25 mouse cellular contexts compared by ENCODE assay signal in genomic region chr9:48976661-48977355, GRCm38 (mm10). TPM values are rescaled to one million over a fixed set of nuclear protein-coding genes. Genes with fewer than 3 reads are reported as not detected.
"Had no signal": no experiment of that assay in that cellular context is flagged by ENCODE, and none has a peak within 500 bp of the region (broad histone marks: within the 10 kb centered on the region; RNA-seq: fewer than 3 reads in every experiment).

No protein-coding gene starts in this region.

- H3K9me3 ChIP-seq: lung, embryonic 15.5 days; megakaryocyte, embryonic 14.5 days; midbrain, embryonic 12.5 days; neural tube, embryonic 13.5 days; neural tube, embryonic 15.5 days had no signal

- ATAC-seq: lung, postnatal 0 days; midbrain, embryonic 16.5 days had no signal

- H3K36me3 ChIP-seq: lung, embryonic 15.5 days; midbrain, embryonic 12.5 days; neural tube, embryonic 13.5 days; neural tube, embryonic 15.5 days had no signal

- H3K4me2 ChIP-seq: lung, embryonic 15.5 days; midbrain, embryonic 12.5 days; neural tube, embryonic 13.5 days; neural tube, embryonic 15.5 days had no signal

- H3K27ac ChIP-seq: liver, embryonic 14.5 days; lung, embryonic 15.5 days; macrophage; midbrain, embryonic 12.5 days; neural tube, embryonic 13.5 days; neural tube, embryonic 15.5 days had no signal

- H3K4me3 ChIP-seq: lung, embryonic 15.5 days; megakaryocyte, embryonic 14.5 days; midbrain, embryonic 12.5 days; neural tube, embryonic 13.5 days; neural tube, embryonic 15.5 days had no signal

- DNase-seq: lung, adult 2 months; lung, postnatal 14 days; lung, postnatal 36 days; midbrain, embryonic 14.5 days; retina, postnatal 1 day; right cerebral cortex, adult 18-20 months; right cerebral cortex, postnatal 25 days; right cerebral cortex, postnatal 4 days; spleen, adult 18-20 months; thymus, adult 18-20 months; thymus, postnatal 14 days; thymus, postnatal 36 days had no signal

- H3K9ac ChIP-seq: liver, embryonic 14.5 days; lung, embryonic 15.5 days; midbrain, embryonic 12.5 days; neural tube, embryonic 13.5 days; neural tube, embryonic 15.5 days had no signal

- H3K27me3 ChIP-seq: lung, embryonic 15.5 days; megakaryocyte, embryonic 14.5 days; midbrain, embryonic 12.5 days; neural tube, embryonic 13.5 days; neural tube, embryonic 15.5 days had no signal

- H3K4me1 ChIP-seq: lung, embryonic 15.5 days; midbrain, embryonic 12.5 days; neural tube, embryonic 13.5 days had no signal

RNA-seq across cellular contexts. Expression of gene Htr3b, which starts 12.0 kb away (rescaled TPM):
- total RNA-seq: megakaryocyte progenitor cell, adult 5-6 weeks; monocyte, adult 5-6 weeks had no signal
- polyA plus RNA-seq: liver, embryonic 16.5 days; lung, adult 2 months; lung, postnatal 0 days; macrophage; midbrain, embryonic 12.5 days; midbrain, embryonic 14.5 days; midbrain, embryonic 16.5 days; thymus, postnatal 0 days had no signal
